Mouse (Mus musculus) kidney, adult 2 months (tissue): ENCODE measurements at regions not wholly inside any gene's neighbourhood (a gene's known extent, or its start where the extent isn't known, plus 50 kb on each side); places are given as distances from the start of the nearest gene placed in this dataset.
A peak's percentile ranks its signal among the peaks of the same experiment; 100 is the strongest.

Source experiments
- DNase-seq: peaks from one replicate; pipeline ENCODE4 v3.0.0; 2021
- H3K27ac ChIP-seq: fragments of 200-500 bp; 2 replicates; pipeline ENCODE4 v1.5.1; 2012; ENCODE audit warnings: low read depth, low read length, control low read depth, inconsistent platforms; ENCODE audit not compliant: insufficient read depth
- H3K27me3 ChIP-seq: fragments of 200-500 bp; replicated peaks from 2 replicates; pipeline ENCODE4 v1.6.1; 2012; ENCODE audit warnings: mild to moderate bottlenecking, moderate library complexity, low read length, inconsistent platforms; ENCODE audit not compliant: control insufficient read depth, insufficient read depth
- H3K36me3 ChIP-seq: fragments of 200-500 bp; 2 replicates; pipeline ENCODE4 v1.6.1; 2012; ENCODE audit warnings: mild to moderate bottlenecking, moderate library complexity, low read length, inconsistent platforms; ENCODE audit not compliant: control insufficient read depth, insufficient read depth
- H3K4me1 ChIP-seq: fragments of 200-500 bp; 2 replicates; pipeline ENCODE4 v1.6.1; 2011; ENCODE audit warnings: low read length; ENCODE audit not compliant: control insufficient read depth, insufficient read depth
- H3K4me3 ChIP-seq: fragments of 200-500 bp; 2 replicates; pipeline ENCODE4 v1.5.1; 2011; ENCODE audit warnings: mild to moderate bottlenecking, low read depth, low read length, control low read depth; ENCODE audit not compliant: insufficient read depth
- CTCF ChIP-seq: fragments of 200-500 bp; conservative IDR thresholded peaks from 2 replicates; pipeline ENCODE4 v1.5.1; 2011; ENCODE audit warnings: low read depth, mild to moderate bottlenecking, control low read depth, low read length, moderate library complexity, mixed read lengths; ENCODE audit not compliant: insufficient read depth, insufficient read length
- POLR2A ChIP-seq: fragments of 200-500 bp; IDR thresholded peaks from one replicate; pipeline ENCODE4 v1.6.1; 2011; ENCODE audit warnings: low read depth, low read length, control low read depth
- WGBS: fragments of 180-500 bp; shearing (Covaris S2); methylation state at CpG from one replicate; pipeline ENCODE4 v1.1.7; 2018; 5-methylcytosine and 5-hydroxymethylcytosine counted together

GRCm38 (mm10) chr11:18067676-18068075, 114.0 kb upstream of the Etaa1 start:
- no peaks in the 10 kb centered on the region for H3K4me1 ChIP-seq
- WGBS: 49% methylated on average over 3 of the region's 3 CpGs
- no peaks in the 10 kb centered on the region for H3K27me3 ChIP-seq
- H3K4me3 ChIP-seq: no peak overlapping the region
- no peak overlapping the region for H3K27ac ChIP-seq
- no peaks in the 10 kb centered on the region for H3K36me3 ChIP-seq
- TF ChIP-seq POLR2A: no peak
- TF ChIP-seq CTCF: no peak
- DNase-seq: peak; percentile 4

GRCm38 (mm10) chr11:18041589-18041988, 87.9 kb upstream of the Etaa1 start:
- 81% methylated on average over 1 of the region's 1 CpGs for WGBS
- H3K27ac ChIP-seq: no peak overlapping the region
- H3K27me3 ChIP-seq: no peaks in the 10 kb centered on the region
- no peak for TF ChIP-seq POLR2A
- TF ChIP-seq CTCF: no peak
- no peak overlapping the region for H3K4me3 ChIP-seq
- no peaks in the 10 kb centered on the region for H3K4me1 ChIP-seq
- H3K36me3 ChIP-seq: no peaks in the 10 kb centered on the region
- DNase-seq: no peak

GRCm38 (mm10) chr11:18031049-18031448, 77.4 kb upstream of the Etaa1 start:
- Histone ChIP-seq H3K27me3 (no peaks in the 10 kb centered on the region), H3K4me3 (no peak overlapping the region), H3K4me1 (no peaks in the 10 kb centered on the region), H3K27ac (no peak overlapping the region), H3K36me3 (no peaks in the 10 kb centered on the region)
- TF ChIP-seq CTCF (no peak), POLR2A (no peak)
- DNase-seq: no peak
- WGBS: 87% methylated on average over 4 of the region's 4 CpGs

GRCm38 (mm10) chr11:18022065-18022464, 68.4 kb upstream of the Etaa1 start:
- no peaks in the 10 kb centered on the region for H3K27me3 ChIP-seq
- TF ChIP-seq CTCF (no peak), POLR2A (no peak)
- no peak for DNase-seq
- H3K27ac ChIP-seq: no peak overlapping the region
- H3K4me1 ChIP-seq: no peaks in the 10 kb centered on the region
- WGBS: 71% methylated on average over 4 of the region's 4 CpGs
- no peak overlapping the region for H3K4me3 ChIP-seq
- no peaks in the 10 kb centered on the region for H3K36me3 ChIP-seq

GRCm38 (mm10) chr11:18015239-18015638, 61.6 kb upstream of the Etaa1 start:
- WGBS: 20% methylated on average over 4 of the region's 4 CpGs
- no peaks in the 10 kb centered on the region for H3K36me3 ChIP-seq
- TF ChIP-seq CTCF (no peak), POLR2A (no peak)
- no peaks in the 10 kb centered on the region for H3K27me3 ChIP-seq
- DNase-seq: no peak
- H3K4me3 ChIP-seq: no peak overlapping the region
- H3K27ac ChIP-seq: no peak overlapping the region
- no peaks in the 10 kb centered on the region for H3K4me1 ChIP-seq

- TF ChIP-seq POLR2A: no peak
- TF ChIP-seq CTCF: no peak
- 16% methylated on average over 9 of the region's 9 CpGs for whole genome bisulfite sequencing
- no peak overlapping the region for H3K4me3 ChIP-seq
- H3K27me3 ChIP-seq: no peaks in the 10 kb centered on the region
- H3K27ac ChIP-seq: no peak overlapping the region
- DNase-seq: no peak
- H3K36me3 ChIP-seq: no peaks in the 10 kb centered on the region
- no peaks in the 10 kb centered on the region for H3K4me1 ChIP-seq
Measured at GRCm38 (mm10) chr11:18014610-18015009, 60.9 kb upstream of the Etaa1 start.

GRCm38 (mm10) chr11:18012085-18012484, 58.4 kb upstream of the Etaa1 start:
- no peaks in the 10 kb centered on the region for H3K4me1 ChIP-seq
- no peaks in the 10 kb centered on the region for H3K36me3 ChIP-seq
- TF ChIP-seq CTCF (no peak), POLR2A (no peak)
- no peak overlapping the region for H3K27ac ChIP-seq
- WGBS: 55% methylated on average over 5 of the region's 5 CpGs
- DNase-seq: no peak
- H3K27me3 ChIP-seq: no peaks in the 10 kb centered on the region
- H3K4me3 ChIP-seq: no peak overlapping the region
